Mouse (Mus musculus) hindbrain, postnatal 0 days (tissue): ENCODE data around the gene Atp5e. TPM values are rescaled to one million over a fixed set of nuclear protein-coding genes. Genes with fewer than 3 reads are reported as not detected.

Source experiments
- ATAC-seq: fragments of 200-750 bp; cut with Nextera tagmentation; 2 replicates; pipeline ENCODE4 v1.8.0; 2017; ENCODE audit warnings: mild to moderate bottlenecking, moderate TSS enrichment, moderate library complexity
- DNase-seq: peaks from one replicate; pipeline ENCODE4 v3.0.0-alpha.2; 2015; ENCODE audit warnings: low spot score
- H3K27ac ChIP-seq: fragments of 300-500 bp; sonication (generic); 2 replicates; pipeline ENCODE4 v1.5.1; 2014; ENCODE audit warnings: mild to moderate bottlenecking
- H3K27me3 ChIP-seq: fragments of 300-500 bp; sonication (generic); 2 replicates; pipeline ENCODE4 v1.6.1; 2014; ENCODE audit warnings: low read length, mixed read lengths; ENCODE audit not compliant: insufficient read depth
- H3K36me3 ChIP-seq: fragments of 300-500 bp; sonication (generic); 2 replicates; pipeline ENCODE4 v1.6.1; 2014; ENCODE audit warnings: low read length, mixed read lengths; ENCODE audit not compliant: insufficient read depth
- H3K4me1 ChIP-seq: fragments of 300-500 bp; sonication (generic); 2 replicates; pipeline ENCODE4 v1.6.1; 2014; ENCODE audit warnings: antibody characterized with exemption, low read length, mixed read lengths; ENCODE audit not compliant: insufficient read depth
- H3K4me2 ChIP-seq: fragments of 300-500 bp; sonication (generic); 2 replicates; pipeline ENCODE4 v1.6.1; 2014; ENCODE audit warnings: low read depth, mild to moderate bottlenecking, low read length, moderate library complexity, mixed read lengths
- H3K4me3 ChIP-seq: fragments of 300-500 bp; sonication (generic); 2 replicates; pipeline ENCODE4 v1.5.1; 2014; ENCODE audit warnings: low read length
- H3K9ac ChIP-seq: fragments of 300-500 bp; sonication (generic); replicated peaks from 2 replicates; pipeline ENCODE4 v1.6.1; 2014; ENCODE audit warnings: mild to moderate bottlenecking, low read length, moderate library complexity, mixed read lengths
- H3K9me3 ChIP-seq: fragments of 300-500 bp; sonication (generic); 2 replicates; pipeline ENCODE4 v1.6.1; 2016; ENCODE audit warnings: low read length, mixed read lengths
- CTCF ChIP-seq: IDR thresholded peaks from 2 replicates; pipeline ENCODE4 v1.5.1; 2016; ENCODE audit warnings: antibody characterized with exemption, control low read depth, low read depth
- WGBS: fragments of 180-500 bp; shearing (Covaris S2); extraction: QIAGEN DNeasy Blood & Tissue Kit; methylation state at CpG from one replicate; pipeline ENCODE4 v1.1.7; 2014; 5-methylcytosine and 5-hydroxymethylcytosine counted together
- polyA plus RNA-seq: library from polyadenylated mRNA; unstranded; fragments of >200 nt; fragmentation: Nextera tagmentation; extraction: Ambion mirVana; gene quantifications from 2 replicates; pipeline ENCODE4 v1.2.1, GENCODE M21; 2015
- total RNA-seq: library from RNA; depleted of rRNA; stranded (reverse); fragments of >200 nt; gene quantifications from 2 replicates; pipeline ENCODE4 v1.2.3, GENCODE M21; 2014; rRNA removed

The Atp5e gene
- total and polyA plus RNA-seq, 2 experiments from 2014 or later: 488 to 925 TPM

DNA sequence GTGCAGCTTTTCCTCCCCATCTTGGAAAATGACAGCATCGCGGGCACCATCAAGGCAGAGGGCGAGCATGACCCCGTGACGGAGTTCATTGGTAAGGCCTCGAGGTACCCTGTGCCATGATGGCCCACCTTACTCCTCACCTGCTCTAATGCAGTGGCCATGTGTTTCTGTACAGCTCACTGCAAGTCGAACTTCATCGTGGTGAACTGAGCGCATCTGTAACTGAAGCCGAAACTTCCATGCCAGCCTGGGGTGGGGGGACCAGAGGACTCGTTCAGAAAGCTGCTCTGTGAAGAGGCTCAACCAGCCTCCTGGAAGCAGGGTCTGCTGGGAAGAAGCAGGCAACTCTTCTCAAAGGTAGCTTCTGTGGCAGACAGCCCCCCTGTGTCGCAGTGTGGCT, 37.0 kb downstream of the Atp5e start:
- WGBS: 94% methylated on average over 12 of the region's 12 CpGs
- TF ChIP-seq CTCF: no peak
- ATAC-seq (no peak), DNase-seq (no peak)
- Histone ChIP-seq H3K9ac (no peak overlapping the region), H3K4me3 (no peak overlapping the region), H3K27me3 (no peaks in the 10 kb centered on the region), H3K36me3 (peaks cover 50% of the 10 kb centered on the region), H3K4me2 (no peak overlapping the region), H3K27ac (no peak overlapping the region), H3K9me3 (no peaks in the 10 kb centered on the region), H3K4me1 (no peaks in the 10 kb centered on the region)

DNA sequence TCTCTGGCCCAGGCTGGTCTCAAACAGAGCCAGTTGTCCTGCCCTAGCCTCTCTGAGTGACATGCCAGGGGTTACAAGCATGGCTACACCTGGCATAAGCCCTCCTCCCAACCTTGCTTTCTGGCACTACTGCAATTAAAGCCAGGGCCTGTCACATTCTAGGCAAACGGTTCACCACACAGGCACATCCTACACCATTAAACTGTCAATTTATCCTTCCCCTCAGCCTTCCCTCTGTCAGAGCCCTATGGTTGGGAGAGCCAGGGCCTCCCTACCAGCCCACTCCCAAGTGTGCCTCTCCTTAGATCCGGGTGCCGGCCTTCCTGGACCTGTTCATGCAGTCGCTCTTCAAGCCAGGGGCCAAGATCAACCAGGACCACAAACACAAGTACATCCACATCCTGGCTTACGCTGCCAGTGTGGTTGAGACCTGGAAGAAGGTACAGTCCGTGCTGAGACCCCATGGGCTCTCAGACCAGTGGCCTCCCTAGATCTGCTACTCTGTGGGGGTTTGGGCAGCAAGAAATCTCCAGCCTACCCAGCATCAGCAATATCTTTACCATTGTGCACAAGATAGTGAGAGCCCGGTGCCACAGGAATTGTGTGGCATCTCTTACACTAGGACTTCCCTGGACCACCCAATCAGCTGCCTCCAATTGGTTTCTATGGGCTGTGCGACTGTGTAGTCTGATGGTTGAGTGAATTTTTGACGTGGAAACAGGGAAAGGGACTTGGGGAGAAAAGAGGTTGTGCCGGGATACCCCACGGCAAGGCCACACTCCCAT, 39.4 kb downstream of the Atp5e start:
- no peaks in the 10 kb centered on the region for H3K27me3 ChIP-seq
- DNase-seq (no peak), ATAC-seq (no peak)
- no peaks in the 10 kb centered on the region for H3K9me3 ChIP-seq
- 94% methylated on average over 11 of the region's 11 CpGs for WGBS
- no peaks in the 10 kb centered on the region for H3K4me1 ChIP-seq
- H3K9ac ChIP-seq: no peak overlapping the region
- no peak for TF ChIP-seq CTCF
- H3K27ac ChIP-seq: no peak overlapping the region
- no peak overlapping the region for H3K4me2 ChIP-seq
- H3K4me3 ChIP-seq: no peak overlapping the region
- peaks cover 50% of the 10 kb centered on the region for H3K36me3 ChIP-seq

- 82% methylated on average over 6 of the region's 6 CpGs for WGBS
- Histone ChIP-seq H3K27me3 (no peaks in the 10 kb centered on the region), H3K9ac (no peak overlapping the region), H3K4me2 (no peak overlapping the region), H3K4me1 (0 out of 2 replicates have a peak, but pooled peaks cover 8% of the 10 kb centered on the region), H3K36me3 (peaks cover 23% of the 10 kb centered on the region; the same call in 1 of the 2 replicates), H3K9me3 (no peaks in the 10 kb centered on the region), H3K4me3 (no peak overlapping the region), H3K27ac (no peak overlapping the region)
- no peak for TF ChIP-seq CTCF
- DNase-seq (no peak), ATAC-seq (no peak)
Measured at GRCm38 (mm10) chr2:174421107-174421506, 42.8 kb downstream of the Atp5e start.

- DNase-seq (peak; percentile 97), ATAC-seq (peak; percentile 96)
- peak within 1 kb of the TSS; percentile 95 for H3K4me2 ChIP-seq
- H3K9ac ChIP-seq: peak within 1 kb of the TSS; percentile 77
- H3K4me1 ChIP-seq: 0 out of 2 replicates have a peak, but pooled peaks cover 8% of the 10 kb centered on the region
- no peaks in the 10 kb centered on the region for H3K9me3 ChIP-seq
- H3K4me3 ChIP-seq: peak within 1 kb of the TSS; percentile 84
- TF ChIP-seq CTCF: no peak
- no peaks in the 10 kb centered on the region for H3K27me3 ChIP-seq
- H3K36me3 ChIP-seq: no peaks in the 10 kb centered on the region
- WGBS: under 1% methylated on average over 40 of the region's 40 CpGs
- no peak within 1 kb of the TSS for H3K27ac ChIP-seq
Measured at GRCm38 (mm10) chr2:174415731-174416310, 48.1 kb downstream of the Atp5e start, which contains the start of gene Nelfcd. Nelfcd (plus strand) TSS chr2:174415804.

- 0 out of 2 replicates have a peak, but pooled peaks cover 8% of the 10 kb centered on the region for H3K4me1 ChIP-seq
- peak overlapping the region; percentile 95 for H3K4me2 ChIP-seq
- H3K36me3 ChIP-seq: no peaks in the 10 kb centered on the region
- no peaks in the 10 kb centered on the region for H3K9me3 ChIP-seq
- DNase-seq (no peak), ATAC-seq (no peak; the same call in 1 of the 2 replicates)
- 48% methylated on average over 18 of the region's 18 CpGs for WGBS
- no peak overlapping the region; the same call in 1 of the 2 replicates for H3K9ac ChIP-seq
- H3K27me3 ChIP-seq: no peaks in the 10 kb centered on the region
- peak overlapping the region; percentile 84 for H3K4me3 ChIP-seq
- no peak overlapping the region for H3K27ac ChIP-seq
- no peak for TF ChIP-seq CTCF
Measured at GRCm38 (mm10) chr2:174415001-174415730, 48.7 kb downstream of the Atp5e start.

GRCm38 (mm10) chr2:174413127-174413526, 50.8 kb downstream of the Atp5e start:
- H3K4me2 ChIP-seq: no peak overlapping the region
- no peaks in the 10 kb centered on the region for H3K36me3 ChIP-seq
- H3K27ac ChIP-seq: no peak overlapping the region
- TF ChIP-seq CTCF: no peak
- no peaks in the 10 kb centered on the region for H3K9me3 ChIP-seq
- H3K4me3 ChIP-seq: no peak overlapping the region
- 81% methylated on average over 7 of the region's 7 CpGs for WGBS
- H3K27me3 ChIP-seq: no peaks in the 10 kb centered on the region
- 0 out of 2 replicates have a peak, but pooled peaks cover 8% of the 10 kb centered on the region for H3K4me1 ChIP-seq
- DNase-seq: no peak
- no peak overlapping the region for H3K9ac ChIP-seq
- ATAC-seq: no peak

Other genes starting within 250 kb of the Atp5e start
- gene Gnas, start 179.8 kb downstream of the Atp5e start, total RNA-seq: 1,738 and 1,782 TPM in 2 replicates
- 1,873 and 1,902 TPM in 2 replicates for gene Gnas, start 179.8 kb downstream of the Atp5e start, polyA plus RNA-seq
- not detected in 2 replicates for gene Gm20721, start 117.4 kb downstream of the Atp5e start, total RNA-seq
- 13.4 and 19.4 TPM in 2 replicates for gene Gm20721, start 117.4 kb downstream of the Atp5e start, polyA plus RNA-seq
- 53.4 and 72.6 TPM in 2 replicates for gene Nelfcd, start 48.3 kb downstream of the Atp5e start, total RNA-seq
- gene Nelfcd, start 48.3 kb downstream of the Atp5e start, polyA plus RNA-seq: 93.8 and 94.4 TPM in 2 replicates
- 66.9 and 67.0 TPM in 2 replicates for gene Ctsz, start 25.1 kb downstream of the Atp5e start, total RNA-seq
- 69.7 and 72.3 TPM in 2 replicates for gene Ctsz, start 25.1 kb downstream of the Atp5e start, polyA plus RNA-seq
- gene Tubb1, start 13.4 kb downstream of the Atp5e start, total RNA-seq: 1.0 TPM in 1 of 2 replicates, not detected in the other
- gene Tubb1, start 13.4 kb downstream of the Atp5e start, polyA plus RNA-seq: 0.13 TPM in 1 of 2 replicates, not detected in the other
- 50.0 and 50.9 TPM in 2 replicates for gene Prelid3b, start 9.0 kb upstream of the Atp5e start, total RNA-seq
- 90.5 and 91.9 TPM in 2 replicates for gene Prelid3b, start 9.0 kb upstream of the Atp5e start, polyA plus RNA-seq
- 0.05 TPM in 1 of 2 replicates, not detected in the other for gene Zfp831, start 179.4 kb upstream of the Atp5e start, total RNA-seq
- gene Zfp831, start 179.4 kb upstream of the Atp5e start, polyA plus RNA-seq: not detected in 2 replicates